Mouse (Mus musculus): ENCODE data around the gene Acap2. TPM values are rescaled to one million over a fixed set of nuclear protein-coding genes. Genes with fewer than 3 reads are reported as not detected.

Gene Acap2
- 3.7 and 5.0 TPM in 2 replicates for polyA plus RNA-seq (2012; rRNA removed)

GRCm38 (mm10) chr16:31200790-31201567 lies at the start of gene Acap2:
TSS of gene Acap2 (minus strand) at chr16:31201245.

GRCm38 (mm10) chr16:31081125-31081664 lies 119.8 kb downstream of the Acap2 start, which contains the start of gene Xxylt1:
TSS of gene Xxylt1 (minus strand) at chr16:31081432.

Other genes with a start within 250 kb of the Acap2 start
- 7.9 and 8.0 TPM in 2 replicates for gene Xxylt1, start 119.8 kb downstream of the Acap2 start, polyA plus RNA-seq (2012; rRNA removed)
- gene Ppp1r2, start 74.0 kb upstream of the Acap2 start, polyA plus RNA-seq (2012; rRNA removed), result 18.0 and 44.7 TPM in 2 replicates
- 0.45 and 1.1 TPM in 2 replicates for gene Apod, start 113.6 kb upstream of the Acap2 start, polyA plus RNA-seq (2012; rRNA removed)
- 57.2 and 65.0 TPM in 2 replicates for gene Bdh1, start 221.0 kb upstream of the Acap2 start, polyA plus RNA-seq (2012; rRNA removed)